Mouse (Mus musculus) heart, embryonic 12.5 days (tissue): ENCODE data around the gene Clip1. TPM values are rescaled to one million over a fixed set of nuclear protein-coding genes. Genes with fewer than 3 reads are reported as not detected.
A peak's percentile ranks its signal among the peaks of the same experiment; 100 is the strongest.

ENCODE experiments used
- ATAC-seq: fragments of 200-750 bp; cut with Nextera tagmentation; 2 replicates; pipeline ENCODE4 v1.8.0; 2017; ENCODE audit warnings: moderate TSS enrichment, moderate library complexity; ENCODE audit not compliant: insufficient number of reproducible peaks, low FRiP score
- H3K27ac ChIP-seq: fragments of 300-500 bp; sonication (generic); 2 replicates; pipeline ENCODE4 v1.5.1; 2016; ENCODE audit warnings: mild to moderate bottlenecking, moderate library complexity; ENCODE audit not compliant: poor library complexity, severe bottlenecking
- H3K27me3 ChIP-seq: fragments of 300-500 bp; sonication (generic); replicated peaks from 2 replicates; pipeline ENCODE4 v1.6.1; 2016; ENCODE audit warnings: mild to moderate bottlenecking, moderate library complexity
- H3K36me3 ChIP-seq: fragments of 300-500 bp; sonication (generic); 2 replicates; pipeline ENCODE4 v1.6.1; 2016; ENCODE audit warnings: mild to moderate bottlenecking, moderate library complexity
- H3K4me1 ChIP-seq: fragments of 300-500 bp; sonication (generic); replicated peaks from 2 replicates; pipeline ENCODE4 v1.6.1; 2016; ENCODE audit warnings: mild to moderate bottlenecking
- H3K4me2 ChIP-seq: fragments of 300-500 bp; sonication (generic); 2 replicates; pipeline ENCODE4 v1.6.1; 2016; ENCODE audit warnings: mild to moderate bottlenecking, moderate library complexity
- H3K4me3 ChIP-seq: fragments of 300-500 bp; sonication (generic); 2 replicates; pipeline ENCODE4 v1.5.1; 2016; ENCODE audit warnings: mild to moderate bottlenecking
- H3K9ac ChIP-seq: fragments of 300-500 bp; sonication (generic); 2 replicates; pipeline ENCODE4 v1.6.1; 2016; ENCODE audit warnings: mild to moderate bottlenecking, moderate library complexity
- H3K9me3 ChIP-seq: fragments of 300-500 bp; sonication (generic); replicated peaks from 2 replicates; pipeline ENCODE4 v1.6.1; 2016; ENCODE audit warnings: mild to moderate bottlenecking, moderate library complexity
- WGBS: fragments of 180-500 bp; shearing (Covaris S2); methylation state at CpG from one replicate; pipeline ENCODE4 v1.1.7; 2016; 5-methylcytosine and 5-hydroxymethylcytosine counted together
- polyA plus RNA-seq: library from polyadenylated mRNA; unstranded; fragments of >200 nt; fragmentation: Nextera tagmentation; extraction: Ambion mirVana; gene quantifications from 2 replicates; pipeline ENCODE4 v1.2.1, GENCODE M21; 2016

Gene Clip1
- polyA plus RNA-seq, 1 experiment from 2014 or later: 62.3 TPM

GRCm38 (mm10) chr5:123670800-123671472 lies 13.5 kb downstream of the Clip1 start:
- 0 out of 2 replicates have a peak, but pooled peaks have one; percentile 42 for ATAC-seq
- Histone ChIP-seq H3K36me3 (no peaks in the 10 kb centered on the region), H3K4me2 (peak overlapping the region; percentile 34), H3K4me3 (no peak overlapping the region), H3K27ac (peak overlapping the region; percentile 22), H3K27me3 (no peaks in the 10 kb centered on the region), H3K9me3 (no peaks in the 10 kb centered on the region), H3K4me1 (peaks cover 70% of the 10 kb centered on the region), H3K9ac (no peak overlapping the region)
- WGBS: 30% methylated on average over 14 of the region's 14 CpGs

DNA sequence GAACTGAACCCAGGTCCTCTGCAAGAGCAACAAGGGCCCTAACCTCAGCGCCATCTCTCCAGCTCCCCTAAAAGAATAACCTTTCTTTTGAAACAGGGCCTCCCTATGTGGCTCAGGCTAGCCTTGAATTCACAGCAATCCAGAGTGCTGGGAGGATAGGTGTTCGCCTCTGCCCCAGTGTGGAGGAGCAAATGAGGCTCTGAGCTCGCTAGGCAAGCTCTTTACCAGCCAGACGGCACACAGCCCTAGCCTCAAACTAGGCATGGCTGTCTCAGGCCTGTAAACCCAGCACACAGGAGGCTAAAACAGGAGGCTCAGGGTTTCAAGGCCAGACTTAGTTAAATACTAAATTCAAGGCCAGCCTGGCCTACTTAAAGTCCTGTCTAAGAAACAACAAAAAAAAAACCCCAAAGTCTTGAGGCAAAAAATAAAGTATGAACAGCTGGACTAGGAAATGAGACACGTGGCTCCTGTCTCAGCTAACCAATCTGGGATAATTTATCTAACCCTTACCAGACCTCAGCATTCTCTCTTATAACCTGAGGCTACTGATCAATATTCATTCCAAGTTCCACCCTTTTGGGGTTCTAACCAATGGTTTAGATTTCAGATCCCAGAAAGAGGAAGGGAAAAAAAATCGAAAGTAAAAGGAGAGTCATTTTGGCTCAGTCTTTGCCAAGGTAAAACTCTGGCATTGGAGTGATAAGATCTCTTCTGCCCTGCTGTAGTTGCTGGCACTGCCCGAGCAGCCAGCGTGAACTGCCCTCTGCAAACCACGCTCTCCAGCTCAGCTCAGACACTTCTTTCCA lies 14.2 kb downstream of the Clip1 start:
- H3K36me3 ChIP-seq: no peaks in the 10 kb centered on the region
- peak overlapping the region; percentile 22 for H3K27ac ChIP-seq
- H3K27me3 ChIP-seq: no peaks in the 10 kb centered on the region
- no peak for ATAC-seq
- H3K4me2 ChIP-seq: 0 out of 2 replicates have a peak overlapping the region, but pooled peaks have one; percentile 34
- H3K9me3 ChIP-seq: no peaks in the 10 kb centered on the region
- peaks cover 69% of the 10 kb centered on the region for H3K4me1 ChIP-seq
- no peak overlapping the region for H3K4me3 ChIP-seq
- 0 out of 2 replicates have a peak overlapping the region, but pooled peaks have one; percentile 13 for H3K9ac ChIP-seq
- 76% methylated on average over 9 of the region's 9 CpGs for WGBS

GRCm38 (mm10) chr5:123667915-123668314 lies 16.5 kb downstream of the Clip1 start:
- 0 out of 2 replicates have a peak overlapping the region, but pooled peaks have one; percentile 35 for H3K27ac ChIP-seq

DNA sequence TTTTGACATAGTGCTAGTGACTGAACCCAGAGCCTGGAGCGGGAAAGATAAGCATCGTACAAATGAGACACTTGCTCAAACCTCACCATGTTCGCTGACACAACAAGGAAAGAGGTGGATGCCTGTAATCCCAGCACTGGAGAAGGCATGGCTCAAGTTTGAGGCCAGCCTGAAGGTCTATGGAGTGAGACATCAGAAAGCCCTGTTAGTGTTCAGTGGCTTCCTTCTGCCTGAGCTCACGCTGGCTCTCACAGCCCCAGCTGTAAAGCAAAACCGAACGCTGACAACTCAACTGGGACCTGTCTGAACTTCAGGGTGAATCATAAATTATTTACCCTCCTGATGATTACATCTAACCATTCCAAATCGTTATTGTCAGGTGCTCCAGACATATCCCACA lies 18.5 kb downstream of the Clip1 start:
- WGBS: 72% methylated on average over 7 of the region's 7 CpGs
- H3K27me3 ChIP-seq: no peaks in the 10 kb centered on the region
- no peaks in the 10 kb centered on the region for H3K9me3 ChIP-seq
- no peak for ATAC-seq
- H3K4me2 ChIP-seq: no peak overlapping the region
- H3K27ac ChIP-seq: peak overlapping the region; percentile 22
- H3K4me3 ChIP-seq: no peak overlapping the region
- H3K36me3 ChIP-seq: no peaks in the 10 kb centered on the region
- H3K4me1 ChIP-seq: peaks cover 69% of the 10 kb centered on the region
- no peak overlapping the region for H3K9ac ChIP-seq

More at GRCm38 (mm10) chr5:123667915-123668314, 16.5 kb downstream of the Clip1 start:
- H3K4me3 ChIP-seq: no peak overlapping the region
- no peak for ATAC-seq
- H3K4me1 ChIP-seq: peaks cover 64% of the 10 kb centered on the region
- H3K9ac ChIP-seq: no peak overlapping the region
- WGBS: 47% methylated on average over 12 of the region's 12 CpGs
- no peaks in the 10 kb centered on the region for H3K9me3 ChIP-seq
- H3K27me3 ChIP-seq: no peaks in the 10 kb centered on the region
- no peaks in the 10 kb centered on the region for H3K36me3 ChIP-seq
- peak overlapping the region; percentile 25 for H3K4me2 ChIP-seq

GRCm38 (mm10) chr5:123664329-123664728 lies 20.1 kb downstream of the Clip1 start:
- H3K27ac ChIP-seq: no peak overlapping the region
- peaks cover 73% of the 10 kb centered on the region for H3K4me1 ChIP-seq

DNA sequence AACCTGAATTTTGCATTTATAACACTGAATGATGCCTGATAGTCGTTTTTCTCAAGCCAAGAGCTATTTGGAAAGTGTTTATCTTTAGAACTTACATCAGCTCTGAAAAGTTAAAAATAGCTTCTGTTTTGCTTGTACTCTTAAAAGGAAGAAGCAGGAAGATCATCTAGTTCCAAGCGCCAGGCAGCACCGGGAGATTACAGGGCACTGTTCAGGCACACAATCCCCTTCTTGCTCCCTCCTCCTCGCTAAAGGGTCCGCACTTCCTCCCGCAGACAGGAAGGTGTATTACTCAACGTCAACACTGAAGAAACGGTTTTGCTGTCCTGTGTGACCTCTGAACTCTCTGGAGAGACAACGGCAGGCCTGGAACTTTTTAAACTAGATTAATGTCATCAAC lies 22.4 kb downstream of the Clip1 start:
- Histone ChIP-seq H3K27ac (peak overlapping the region; percentile 95), H3K4me3 (no peak overlapping the region), H3K4me2 (peak overlapping the region; percentile 40), H3K27me3 (no peaks in the 10 kb centered on the region), H3K36me3 (no peaks in the 10 kb centered on the region), H3K4me1 (peaks cover 71% of the 10 kb centered on the region), H3K9ac (peak overlapping the region; percentile 43; the same call in 1 of the 2 replicates), H3K9me3 (no peaks in the 10 kb centered on the region)
- ATAC-seq: peak; percentile 70
- WGBS: 4% methylated on average over 9 of the region's 9 CpGs

More at GRCm38 (mm10) chr5:123664329-123664728, 20.1 kb downstream of the Clip1 start:
- no peaks in the 10 kb centered on the region for H3K36me3 ChIP-seq
- WGBS: 69% methylated on average over 7 of the region's 7 CpGs
- H3K9ac ChIP-seq: no peak overlapping the region
- no peak overlapping the region for H3K4me3 ChIP-seq
- H3K4me2 ChIP-seq: no peak overlapping the region
- H3K27me3 ChIP-seq: no peaks in the 10 kb centered on the region
- ATAC-seq: no peak
- H3K9me3 ChIP-seq: no peaks in the 10 kb centered on the region

- Histone ChIP-seq H3K4me3 (no peak overlapping the region), H3K27ac (peak overlapping the region; percentile 95), H3K9ac (peak overlapping the region; percentile 44; the same call in 1 of the 2 replicates), H3K4me1 (peaks cover 66% of the 10 kb centered on the region), H3K27me3 (no peaks in the 10 kb centered on the region), H3K4me2 (peak overlapping the region; percentile 40), H3K9me3 (no peaks in the 10 kb centered on the region), H3K36me3 (no peaks in the 10 kb centered on the region)
- 23% methylated on average over 3 of the region's 3 CpGs for WGBS
- no peak; the same call in 1 of the 2 replicates for ATAC-seq
These were observed 22.8 kb downstream of the Clip1 start for GRCm38 (mm10) chr5:123661602-123662001.

DNA sequence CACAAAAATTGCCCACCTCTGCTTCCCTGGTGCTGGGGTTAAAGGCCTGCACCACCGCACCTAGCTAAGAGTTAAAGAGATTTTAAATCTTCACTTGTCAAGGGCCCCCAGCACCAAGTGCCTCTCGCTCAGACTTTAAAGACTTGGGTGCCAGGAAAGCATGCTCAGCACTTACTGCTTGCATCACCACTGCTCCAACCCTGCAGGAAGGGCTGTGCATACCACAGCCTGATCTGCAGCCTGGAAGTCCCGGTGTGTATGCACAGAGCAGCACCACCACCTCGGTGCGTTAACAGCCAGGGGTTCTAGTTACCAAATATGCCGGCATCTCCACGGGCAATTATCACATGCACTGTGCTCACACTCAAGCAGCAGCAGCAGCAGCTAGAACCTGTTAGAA lies 26.8 kb downstream of the Clip1 start:
- no peaks in the 10 kb centered on the region for H3K27me3 ChIP-seq
- peaks cover 56% of the 10 kb centered on the region for H3K4me1 ChIP-seq
- H3K9ac ChIP-seq: peak overlapping the region; percentile 5; the same call in 1 of the 2 replicates
- peak overlapping the region; percentile 44; the same call in 1 of the 2 replicates for H3K27ac ChIP-seq
- no peaks in the 10 kb centered on the region for H3K9me3 ChIP-seq
- ATAC-seq: peak; percentile 65
- H3K4me3 ChIP-seq: no peak overlapping the region
- peak overlapping the region; percentile 49 for H3K4me2 ChIP-seq
- H3K36me3 ChIP-seq: peaks cover 28% of the 10 kb centered on the region
- WGBS: 21% methylated on average over 7 of the region's 7 CpGs

GRCm38 (mm10) chr5:123654937-123655336 lies 29.5 kb downstream of the Clip1 start:
- H3K4me2 ChIP-seq: no peak overlapping the region
- H3K36me3 ChIP-seq: peaks cover 42% of the 10 kb centered on the region
- WGBS: 52% methylated on average over 5 of the region's 5 CpGs
- H3K9ac ChIP-seq: no peak overlapping the region
- no peaks in the 10 kb centered on the region for H3K9me3 ChIP-seq
- no peaks in the 10 kb centered on the region for H3K27me3 ChIP-seq
- no peak overlapping the region for H3K4me3 ChIP-seq
- H3K4me1 ChIP-seq: peaks cover 34% of the 10 kb centered on the region
- no peak for ATAC-seq
- peak overlapping the region; percentile 44; the same call in 1 of the 2 replicates for H3K27ac ChIP-seq

DNA sequence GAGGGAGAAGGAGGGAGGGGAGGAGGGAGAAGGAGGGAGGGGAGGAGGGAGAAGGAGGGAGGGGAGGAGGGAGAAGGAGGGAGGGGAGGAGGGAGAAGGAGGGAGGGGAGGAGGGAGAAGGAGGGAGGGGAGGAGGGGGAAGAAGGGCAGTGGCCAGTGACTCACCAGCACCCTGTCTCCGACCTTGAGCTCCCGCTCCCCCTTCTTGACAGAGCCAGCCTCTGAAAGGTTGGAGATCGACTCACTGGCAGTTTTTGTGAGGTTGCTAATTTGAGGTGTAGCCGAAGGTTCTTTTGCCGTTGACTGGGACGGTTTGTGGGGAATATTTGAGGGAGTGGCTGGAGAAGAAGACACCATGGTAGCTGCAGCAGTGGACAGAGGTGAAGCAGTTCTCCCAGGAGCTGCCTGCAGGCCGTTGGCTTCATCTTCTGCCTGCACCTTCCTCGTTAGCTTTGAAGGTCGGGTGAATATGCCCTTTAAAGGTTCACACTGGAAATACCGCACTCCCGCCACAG lies 31.1 kb downstream of the Clip1 start:
- Histone ChIP-seq H3K9me3 (no peaks in the 10 kb centered on the region), H3K4me3 (no peak overlapping the region), H3K9ac (no peak overlapping the region), H3K27me3 (no peaks in the 10 kb centered on the region), H3K4me1 (peaks cover 22% of the 10 kb centered on the region), H3K27ac (no peak overlapping the region; the same call in 1 of the 2 replicates), H3K36me3 (peaks cover 43% of the 10 kb centered on the region), H3K4me2 (no peak overlapping the region)
- WGBS: 76% methylated on average over 11 of the region's 11 CpGs
- ATAC-seq: no peak

GRCm38 (mm10) chr5:123650825-123651224 lies 33.6 kb downstream of the Clip1 start:
- WGBS: 70% methylated on average over 2 of the region's 2 CpGs
- no peak overlapping the region for H3K9ac ChIP-seq
- H3K4me1 ChIP-seq: peaks cover 5% of the 10 kb centered on the region; the same call in 1 of the 2 replicates
- H3K36me3 ChIP-seq: peaks cover 65% of the 10 kb centered on the region
- ATAC-seq: no peak
- H3K4me2 ChIP-seq: no peak overlapping the region
- H3K27me3 ChIP-seq: no peaks in the 10 kb centered on the region
- H3K9me3 ChIP-seq: no peaks in the 10 kb centered on the region
- no peak overlapping the region for H3K27ac ChIP-seq
- no peak overlapping the region for H3K4me3 ChIP-seq
